Mouse (Mus musculus) hindbrain, embryonic 16.5 days (tissue): ENCODE measurements around the gene Ipmk. TPM values are rescaled to one million over a fixed set of nuclear protein-coding genes. Genes with fewer than 3 reads are reported as not detected.

Source experiments
- ATAC-seq: fragments of 200-750 bp; cut with Nextera tagmentation; 2 replicates; pipeline ENCODE4 v1.8.0; 2017; ENCODE audit warnings: moderate TSS enrichment, moderate library complexity
- H3K27ac ChIP-seq: fragments of 300-500 bp; sonication (generic); 2 replicates; pipeline ENCODE4 v1.5.1; 2014; ENCODE audit warnings: low read depth, mild to moderate bottlenecking, control low read depth, low read length, moderate library complexity
- H3K27me3 ChIP-seq: fragments of 300-500 bp; sonication (generic); replicated peaks from 2 replicates; pipeline ENCODE4 v1.6.1; 2014; ENCODE audit warnings: low read length; ENCODE audit not compliant: control insufficient read depth, insufficient read depth
- H3K36me3 ChIP-seq: fragments of 300-500 bp; sonication (generic); 2 replicates; pipeline ENCODE4 v1.6.1; 2014; ENCODE audit warnings: mild to moderate bottlenecking, low read length, moderate library complexity, mixed read lengths; ENCODE audit not compliant: control insufficient read depth, insufficient read depth
- H3K4me1 ChIP-seq: fragments of 300-500 bp; sonication (generic); 2 replicates; pipeline ENCODE4 v1.6.1; 2014; ENCODE audit warnings: low read depth, low read length; ENCODE audit not compliant: control insufficient read depth, insufficient read depth
- H3K4me2 ChIP-seq: fragments of 300-500 bp; sonication (generic); 2 replicates; pipeline ENCODE4 v1.6.1; 2014; ENCODE audit warnings: mild to moderate bottlenecking, low read length, control low read depth, moderate library complexity
- H3K4me3 ChIP-seq: fragments of 300-500 bp; sonication (generic); 2 replicates; pipeline ENCODE4 v1.5.1; 2014; ENCODE audit warnings: mild to moderate bottlenecking, low read length, control low read depth, moderate library complexity
- H3K9ac ChIP-seq: fragments of 300-500 bp; sonication (generic); 2 replicates; pipeline ENCODE4 v1.6.1; 2014; ENCODE audit warnings: low read depth, mild to moderate bottlenecking, control low read depth, low read length, moderate library complexity
- H3K9me3 ChIP-seq: fragments of 300-500 bp; sonication (generic); 2 replicates; pipeline ENCODE4 v1.6.1; 2014; ENCODE audit warnings: mild to moderate bottlenecking, low read length, moderate library complexity; ENCODE audit not compliant: control insufficient read depth
- WGBS: fragments of 180-500 bp; shearing (Covaris S2); extraction: QIAGEN DNeasy Blood & Tissue Kit; methylation state at CpG from one replicate; pipeline ENCODE4 v1.1.7; 2014; 5-methylcytosine and 5-hydroxymethylcytosine counted together
- polyA plus RNA-seq: library from polyadenylated mRNA; unstranded; fragments of >200 nt; fragmentation: Nextera tagmentation; extraction: Ambion mirVana; gene quantifications from 2 replicates; pipeline ENCODE4 v1.2.1, GENCODE M21; 2015

The Ipmk gene
- 14.1 and 15.9 TPM in 2 replicates for polyA plus RNA-seq

GRCm38 (mm10) chr10:71347509-71347949 is at the start of gene Ipmk:
Ipmk (plus strand) TSS chr10:71347763.
- Histone ChIP-seq H3K4me2 (peak within 1 kb of the TSS; percentile 85), H3K9ac (peak within 1 kb of the TSS; percentile 86), H3K4me3 (peak within 1 kb of the TSS; percentile 84), H3K27ac (peak within 1 kb of the TSS; percentile 85), H3K9me3 (no peaks in the 10 kb centered on the region), H3K36me3 (no peaks in the 10 kb centered on the region), H3K4me1 (peaks cover 22% of the 10 kb centered on the region), H3K27me3 (no peaks in the 10 kb centered on the region)
- 0% methylated on average over 43 of the region's 49 CpGs for WGBS
- ATAC-seq: peak; percentile 93

- Histone ChIP-seq H3K9ac (no peak overlapping the region), H3K4me1 (no peaks in the 10 kb centered on the region), H3K9me3 (no peaks in the 10 kb centered on the region), H3K36me3 (no peaks in the 10 kb centered on the region), H3K27ac (no peak overlapping the region), H3K27me3 (no peaks in the 10 kb centered on the region), H3K4me3 (no peak overlapping the region), H3K4me2 (no peak overlapping the region)
- WGBS: 84% methylated on average over 16 of the region's 16 CpGs
- no peak for ATAC-seq
These were observed 47.4 kb upstream of the Ipmk start for GRCm38 (mm10) chr10:71300161-71300560.

GRCm38 (mm10) chr10:71302490-71302889 is 45.1 kb upstream of the Ipmk start:
- H3K4me3 ChIP-seq: no peak overlapping the region
- no peaks in the 10 kb centered on the region for H3K36me3 ChIP-seq
- H3K27me3 ChIP-seq: no peaks in the 10 kb centered on the region
- H3K9me3 ChIP-seq: no peaks in the 10 kb centered on the region
- no peaks in the 10 kb centered on the region for H3K4me1 ChIP-seq
- WGBS: 39% methylated on average over 5 of the region's 5 CpGs
- H3K4me2 ChIP-seq: no peak overlapping the region
- no peak overlapping the region for H3K9ac ChIP-seq
- no peak for ATAC-seq
- H3K27ac ChIP-seq: no peak overlapping the region

GRCm38 (mm10) chr10:71306190-71306589 is 41.4 kb upstream of the Ipmk start:
- H3K27me3 ChIP-seq: no peaks in the 10 kb centered on the region
- H3K36me3 ChIP-seq: no peaks in the 10 kb centered on the region
- no peaks in the 10 kb centered on the region for H3K9me3 ChIP-seq
- 22% methylated on average over 6 of the region's 6 CpGs for WGBS
- H3K9ac ChIP-seq: no peak overlapping the region
- no peak for ATAC-seq
- H3K4me2 ChIP-seq: peak overlapping the region; percentile 46
- H3K4me3 ChIP-seq: peak overlapping the region; percentile 15
- no peak overlapping the region for H3K27ac ChIP-seq
- H3K4me1 ChIP-seq: no peaks in the 10 kb centered on the region

- Histone ChIP-seq H3K27me3 (no peaks in the 10 kb centered on the region), H3K4me3 (no peak overlapping the region), H3K4me2 (no peak overlapping the region; the same call in 1 of the 2 replicates), H3K9ac (no peak overlapping the region), H3K27ac (no peak overlapping the region), H3K36me3 (no peaks in the 10 kb centered on the region), H3K4me1 (no peaks in the 10 kb centered on the region), H3K9me3 (no peaks in the 10 kb centered on the region)
- 78% methylated on average over 6 of the region's 6 CpGs for WGBS
- no peak for ATAC-seq
These were observed 40.8 kb upstream of the Ipmk start for GRCm38 (mm10) chr10:71306759-71307158.

GRCm38 (mm10) chr10:71308199-71308598 is 39.4 kb upstream of the Ipmk start:
- 85% methylated on average over 5 of the region's 5 CpGs for WGBS
- Histone ChIP-seq H3K27me3 (no peaks in the 10 kb centered on the region), H3K36me3 (no peaks in the 10 kb centered on the region), H3K9me3 (no peaks in the 10 kb centered on the region), H3K4me3 (no peak overlapping the region), H3K4me2 (no peak overlapping the region), H3K9ac (no peak overlapping the region), H3K4me1 (no peaks in the 10 kb centered on the region), H3K27ac (no peak overlapping the region)
- no peak for ATAC-seq

- no peak for ATAC-seq
- H3K27me3 ChIP-seq: no peaks in the 10 kb centered on the region
- no peak overlapping the region for H3K27ac ChIP-seq
- no peaks in the 10 kb centered on the region for H3K4me1 ChIP-seq
- H3K4me2 ChIP-seq: no peak overlapping the region
- WGBS: 53% methylated on average over 3 of the region's 3 CpGs
- H3K4me3 ChIP-seq: no peak overlapping the region
- no peaks in the 10 kb centered on the region for H3K36me3 ChIP-seq
- H3K9ac ChIP-seq: no peak overlapping the region
- H3K9me3 ChIP-seq: no peaks in the 10 kb centered on the region
These were observed 37.3 kb upstream of the Ipmk start for GRCm38 (mm10) chr10:71310288-71310687.

GRCm38 (mm10) chr10:71314596-71314995 is 33.0 kb upstream of the Ipmk start:
- H3K4me3 ChIP-seq: no peak overlapping the region
- no peak overlapping the region for H3K9ac ChIP-seq
- H3K36me3 ChIP-seq: no peaks in the 10 kb centered on the region
- H3K27ac ChIP-seq: no peak overlapping the region
- no peak for ATAC-seq
- H3K9me3 ChIP-seq: no peaks in the 10 kb centered on the region
- H3K4me1 ChIP-seq: no peaks in the 10 kb centered on the region
- H3K27me3 ChIP-seq: no peaks in the 10 kb centered on the region
- H3K4me2 ChIP-seq: no peak overlapping the region
- WGBS: 82% methylated on average over 3 of the region's 3 CpGs

GRCm38 (mm10) chr10:71316056-71316455 is 31.5 kb upstream of the Ipmk start:
- Histone ChIP-seq H3K9ac (no peak overlapping the region), H3K9me3 (no peaks in the 10 kb centered on the region), H3K4me2 (no peak overlapping the region), H3K27ac (no peak overlapping the region), H3K4me1 (no peaks in the 10 kb centered on the region), H3K27me3 (no peaks in the 10 kb centered on the region), H3K4me3 (no peak overlapping the region), H3K36me3 (no peaks in the 10 kb centered on the region)
- ATAC-seq: no peak; the same call in 1 of the 2 replicates
- 71% methylated on average over 11 of the region's 11 CpGs for WGBS

GRCm38 (mm10) chr10:71316497-71316896 is 31.1 kb upstream of the Ipmk start:
- no peak overlapping the region for H3K4me3 ChIP-seq
- H3K4me2 ChIP-seq: no peak overlapping the region
- WGBS: 61% methylated on average over 7 of the region's 7 CpGs
- H3K9ac ChIP-seq: no peak overlapping the region
- no peaks in the 10 kb centered on the region for H3K27me3 ChIP-seq
- ATAC-seq: no peak
- H3K27ac ChIP-seq: no peak overlapping the region
- H3K4me1 ChIP-seq: no peaks in the 10 kb centered on the region
- H3K9me3 ChIP-seq: no peaks in the 10 kb centered on the region
- H3K36me3 ChIP-seq: no peaks in the 10 kb centered on the region
